Mouse (Mus musculus) spleen, adult 2 months (tissue): ENCODE results near the gene Ap3b1. TPM values are rescaled to one million over a fixed set of nuclear protein-coding genes. Genes with fewer than 3 reads are reported as not detected.

Source experiments
- DNase-seq, 2 experiments: peaks; one replicate each; pipeline versions ENCODE4 v3.0.0 to v3.0.0-alpha.2; 2012 to 2021; ENCODE audit warnings: low spot score in 2 of 2, low read depth in 1 of 2
- H3K27ac ChIP-seq: fragments of 200-500 bp; 2 replicates; pipeline ENCODE4 v1.5.1; 2012; ENCODE audit warnings: low read length, inconsistent platforms; ENCODE audit not compliant: insufficient read depth
- H3K27me3 ChIP-seq: fragments of 200-500 bp; 2 replicates; pipeline ENCODE4 v1.6.1; 2012; ENCODE audit warnings: mild to moderate bottlenecking, moderate library complexity, low read length, inconsistent platforms; ENCODE audit not compliant: control insufficient read depth, insufficient read depth
- H3K36me3 ChIP-seq: fragments of 200-500 bp; 2 replicates; pipeline ENCODE4 v1.6.1; 2012; ENCODE audit warnings: mild to moderate bottlenecking, low read length, inconsistent platforms; ENCODE audit not compliant: control insufficient read depth, insufficient read depth
- H3K4me1 ChIP-seq: fragments of 200-500 bp; 2 replicates; pipeline ENCODE4 v1.6.1; 2011; ENCODE audit warnings: inconsistent platforms; ENCODE audit not compliant: control insufficient read depth, insufficient read depth, insufficient read length
- H3K4me3 ChIP-seq: fragments of 200-500 bp; 2 replicates; pipeline ENCODE4 v1.5.1; 2011; ENCODE audit warnings: mild to moderate bottlenecking, inconsistent platforms; ENCODE audit not compliant: insufficient read depth, insufficient read length; ENCODE audit errors: extremely low read depth
- CTCF ChIP-seq: fragments of 200-500 bp; IDR thresholded peaks from 2 replicates; pipeline ENCODE4 v1.5.1; 2011; ENCODE audit warnings: mild to moderate bottlenecking, inconsistent platforms; ENCODE audit not compliant: insufficient read depth, insufficient read length, insufficient replicate concordance; ENCODE audit errors: extremely low read depth
- POLR2A ChIP-seq: fragments of 200-500 bp; IDR thresholded peaks from 2 replicates; pipeline ENCODE4 v1.6.1; 2011; ENCODE audit warnings: low read depth, low read length, inconsistent platforms
- WGBS: fragments of 180-500 bp; shearing (Covaris S2); methylation state at CpG from one replicate; pipeline ENCODE4 v1.1.7; 2018; 5-methylcytosine and 5-hydroxymethylcytosine counted together
- polyA plus RNA-seq: library from polyadenylated mRNA; depleted of rRNA; stranded (reverse); fragments of >200 nt; gene quantifications from 2 replicates; pipeline ENCODE4 v1.2.3, GENCODE M21; 2012

Ap3b1 gene
- polyA plus RNA-seq, 1 experiment = 20.7 TPM

DNA sequence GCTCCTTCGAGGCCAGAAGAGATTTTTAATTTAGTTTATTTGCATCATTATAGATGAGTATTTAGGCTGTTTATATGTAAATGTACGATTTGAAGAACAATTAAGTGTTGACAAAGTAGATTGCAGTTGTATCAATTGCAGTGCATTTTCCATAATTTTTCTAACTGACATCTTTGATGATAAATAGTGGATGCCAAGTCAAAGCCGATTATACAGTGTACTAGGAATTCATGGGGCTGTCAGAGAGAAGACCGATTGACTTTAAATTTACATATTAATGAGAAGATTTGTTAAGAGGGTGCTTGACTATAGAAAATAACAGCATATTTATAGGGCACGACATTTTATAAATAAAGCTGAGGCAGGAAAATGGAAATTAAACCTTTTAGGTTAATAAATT is 64.8 kb downstream of the Ap3b1 start:
- no peaks in the 10 kb centered on the region for H3K4me1 ChIP-seq
- H3K4me3 ChIP-seq = no peak overlapping the region; the same call in 1 of the 2 replicates
- H3K27me3 ChIP-seq = no peaks in the 10 kb centered on the region
- no peak for DNase-seq
- TF ChIP-seq POLR2A (no peak), CTCF (no peak)
- 90% methylated on average over 5 of the region's 5 CpGs for WGBS
- no peak overlapping the region for H3K27ac ChIP-seq
- H3K36me3 ChIP-seq = peaks cover 3% of the 10 kb centered on the region

DNA sequence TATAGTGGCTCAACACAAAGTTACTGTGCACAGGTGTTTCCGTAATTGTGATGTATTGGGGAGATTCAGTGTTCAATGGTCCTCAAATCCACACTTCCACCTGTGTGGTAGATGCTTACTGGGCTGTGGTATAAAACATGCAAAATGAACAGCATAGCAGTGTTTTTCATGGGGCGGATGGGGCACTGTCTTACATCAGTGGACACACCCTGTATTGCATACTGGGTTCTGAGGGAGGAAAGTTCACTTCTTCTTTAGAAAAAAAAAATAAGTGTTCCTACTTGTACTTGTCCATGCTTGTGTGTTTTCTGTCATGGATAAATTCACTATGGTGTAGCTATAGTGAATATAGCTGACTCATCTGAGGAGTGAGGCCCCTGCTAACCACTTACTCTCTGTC is 70.8 kb downstream of the Ap3b1 start:
- Histone ChIP-seq H3K27me3 (no peaks in the 10 kb centered on the region), H3K4me1 (no peaks in the 10 kb centered on the region), H3K36me3 (peaks cover 3% of the 10 kb centered on the region), H3K4me3 (no peak overlapping the region), H3K27ac (no peak overlapping the region)
- no peak for TF ChIP-seq POLR2A
- TF ChIP-seq CTCF = no peak
- peak in 1 of 2 experiments; percentile 0 for DNase-seq
- WGBS = 74% methylated on average over 2 of the region's 2 CpGs

- H3K27ac ChIP-seq = no peak overlapping the region
- DNase-seq = no peak
- WGBS = 77% methylated on average over 5 of the region's 5 CpGs
- no peaks in the 10 kb centered on the region for H3K4me1 ChIP-seq
- H3K4me3 ChIP-seq = no peak overlapping the region
- TF ChIP-seq CTCF (no peak), POLR2A (no peak)
- H3K36me3 ChIP-seq = peaks cover 11% of the 10 kb centered on the region
- no peaks in the 10 kb centered on the region for H3K27me3 ChIP-seq
These were observed 80.6 kb downstream of the Ap3b1 start for GRCm38 (mm10) chr13:94439386-94439785.

- no peaks in the 10 kb centered on the region for H3K4me1 ChIP-seq
- DNase-seq = no peak
- H3K36me3 ChIP-seq = peaks cover 11% of the 10 kb centered on the region
- TF ChIP-seq CTCF = no peak
- no peak for TF ChIP-seq POLR2A
- H3K27ac ChIP-seq = no peak overlapping the region
- H3K27me3 ChIP-seq = no peaks in the 10 kb centered on the region
- no peak overlapping the region for H3K4me3 ChIP-seq
- 84% methylated on average over 4 of the region's 4 CpGs for WGBS
These were observed 82.4 kb downstream of the Ap3b1 start for GRCm38 (mm10) chr13:94441199-94441598.

DNA sequence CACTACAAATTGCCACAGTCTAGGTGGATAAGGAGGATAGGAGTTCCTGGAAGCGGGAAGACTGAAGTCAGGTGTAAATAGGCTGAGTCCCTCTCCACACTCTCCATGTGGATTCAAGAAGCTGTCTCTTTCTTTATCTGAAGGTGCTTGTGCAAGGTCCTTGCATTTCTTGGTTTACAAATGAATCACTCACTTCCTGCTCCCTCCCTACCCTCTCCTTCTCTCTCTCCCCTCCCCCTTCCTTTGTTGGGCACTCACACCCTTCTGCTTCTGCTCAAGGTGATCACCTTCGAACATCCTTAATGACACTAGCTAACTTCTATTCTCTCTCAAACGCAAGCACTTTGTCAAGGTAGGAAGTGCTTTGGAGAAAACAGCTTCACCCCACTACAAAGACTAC is 84.7 kb downstream of the Ap3b1 start:
- no peak overlapping the region for H3K27ac ChIP-seq
- no peak overlapping the region for H3K4me3 ChIP-seq
- DNase-seq = no peak
- TF ChIP-seq POLR2A (no peak), CTCF (no peak)
- peaks cover 12% of the 10 kb centered on the region for H3K36me3 ChIP-seq
- 71% methylated on average over 3 of the region's 3 CpGs for WGBS
- no peaks in the 10 kb centered on the region for H3K4me1 ChIP-seq
- no peaks in the 10 kb centered on the region for H3K27me3 ChIP-seq

GRCm38 (mm10) chr13:94445103-94445502 is 86.3 kb downstream of the Ap3b1 start:
- Histone ChIP-seq H3K27ac (no peak overlapping the region), H3K4me1 (no peaks in the 10 kb centered on the region), H3K4me3 (no peak overlapping the region), H3K27me3 (no peaks in the 10 kb centered on the region), H3K36me3 (peaks cover 17% of the 10 kb centered on the region)
- DNase-seq = no peak
- WGBS = 91% methylated on average over 5 of the region's 5 CpGs
- no peak for TF ChIP-seq CTCF
- TF ChIP-seq POLR2A = no peak

DNA sequence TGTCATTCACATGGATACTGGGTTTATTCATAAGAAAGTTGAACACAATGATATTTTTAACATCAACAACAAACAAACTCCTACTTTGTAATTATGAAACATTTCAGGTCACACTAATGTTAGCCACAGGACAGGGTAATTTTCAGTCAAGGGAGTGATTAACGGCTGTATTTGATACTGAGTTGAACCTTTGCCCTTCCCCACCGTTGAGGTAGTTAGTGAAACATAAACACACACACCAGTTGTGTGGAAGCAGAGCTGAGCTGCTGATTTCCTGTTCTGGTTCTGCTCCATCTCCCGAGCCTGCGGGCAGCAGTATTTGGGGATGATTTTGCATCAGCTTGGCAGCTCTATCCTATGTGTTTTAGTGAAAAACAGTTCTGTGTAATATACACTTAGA is 88.2 kb downstream of the Ap3b1 start:
- H3K27ac ChIP-seq = no peak overlapping the region
- no peaks in the 10 kb centered on the region for H3K27me3 ChIP-seq
- no peaks in the 10 kb centered on the region for H3K4me1 ChIP-seq
- DNase-seq = no peak
- no peak overlapping the region for H3K4me3 ChIP-seq
- 59% methylated on average over 4 of the region's 4 CpGs for WGBS
- TF ChIP-seq POLR2A (no peak), CTCF (no peak)
- peaks cover 14% of the 10 kb centered on the region for H3K36me3 ChIP-seq
